8 mouse cellular contexts compared by ENCODE assay signal in the genomic region with DNA sequence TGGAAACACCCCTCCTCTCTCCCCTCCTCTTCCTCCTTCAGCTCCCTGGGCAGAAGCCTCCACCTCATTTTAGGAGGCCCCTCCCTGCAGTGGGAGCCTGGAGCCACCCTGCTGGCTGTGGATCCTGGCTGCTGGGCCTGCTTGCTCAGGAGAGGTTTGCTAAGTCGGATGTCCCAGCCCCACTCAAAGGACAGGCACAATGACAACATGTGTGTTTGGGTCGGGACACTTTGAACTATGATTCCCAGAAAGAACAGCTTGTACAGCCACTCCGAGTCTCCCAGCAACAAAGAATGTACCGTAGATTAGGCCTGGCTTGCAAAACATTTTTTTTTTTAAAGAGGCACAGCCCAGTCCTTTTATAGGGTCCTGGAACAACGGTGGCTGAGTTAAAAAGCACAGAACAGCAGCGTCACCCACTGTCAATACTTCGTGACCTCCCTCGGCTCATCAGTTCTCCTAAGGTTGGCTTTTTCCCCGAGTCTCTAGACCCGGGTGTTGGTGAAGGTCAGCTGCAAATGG.
DNase-seq lines count a peak whose midpoint lies in the region; ATAC-seq and TF ChIP-seq lines count a peak whose summit lies in the region.

No protein-coding gene starts in this region.

- H3K27ac ChIP-seq in gastrocnemius, adult 2 months: peak overlapping the region; percentile 99
- peak overlapping the region; percentile 89 for H3K27ac ChIP-seq in hindbrain, postnatal 0 days
- H3K27ac ChIP-seq in stomach, postnatal 0 days (replicated peaks): peak overlapping the region; percentile 96

- peak; percentile 83 for DNase-seq in MN1 (ENCODE audit: low spot score)
- DNase-seq in brain, adult 2 months (ENCODE audit: low read depth, low spot score): peak; percentile 61
- DNase-seq in gastrocnemius, adult 2 months: peak; percentile 91
- peak; percentile 83 for DNase-seq in hindbrain, postnatal 0 days (ENCODE audit: low spot score)
- DNase-seq in left cerebral cortex, postnatal 14 days (ENCODE audit: low spot score in 2 of 2): peak; percentile 55 to 75
- DNase-seq in stomach, postnatal 0 days (ENCODE audit: low spot score): peak; percentile 84
- no peak for DNase-seq in spleen, postnatal 36 days (ENCODE audit: low spot score in 2 of 2)

- peak overlapping the region; percentile 61 for H3K4me3 ChIP-seq in gastrocnemius, adult 2 months
- no peak overlapping the region for H3K4me3 ChIP-seq in hindbrain, postnatal 0 days (ENCODE audit: low read length)
- no peak overlapping the region for H3K4me3 ChIP-seq in stomach, postnatal 0 days (ENCODE audit: low read depth, low read length)

- 10% methylated on average over 10 of the region's 10 CpGs for WGBS in hindbrain, postnatal 0 days
- WGBS in stomach, postnatal 0 days: 6% methylated on average over 10 of the region's 10 CpGs

- peak; percentile 61 for TF ChIP-seq CTCF in gastrocnemius, adult 2 months (IDR thresholded peaks at IDR 0.05)
- TF ChIP-seq CTCF in hindbrain, postnatal 0 days (IDR thresholded peaks at IDR 0.05; ENCODE audit: low read depth): peak; percentile 52
- peak; percentile 69 for TF ChIP-seq CTCF in stomach, postnatal 0 days (IDR thresholded peaks at IDR 0.05; ENCODE audit: low read depth)

- no peaks in the 10 kb centered on the region for H3K9me3 ChIP-seq in hindbrain, postnatal 0 days (ENCODE audit: low read length)
- no peaks in the 10 kb centered on the region for H3K9me3 ChIP-seq in stomach, postnatal 0 days (ENCODE audit: control insufficient read depth, low read length)

- intact Hi-C loops in gastrocnemius, adult 2 months (cut with DNase I): loop anchor here (1.0 to 5.0 kb wide), 7 partner anchors 71 to 239 kb away; no protein-coding TSS in a partner anchor
- intact Hi-C loops in left cerebral cortex, postnatal 14 days (cut with DNase I): loop anchor here (1.0 to 5.0 kb wide), 4 partner anchors 70 to 239 kb away; no protein-coding TSS in a partner anchor

- H3K27me3 ChIP-seq in hindbrain, postnatal 0 days (ENCODE audit: insufficient read depth, low read length): no peaks in the 10 kb centered on the region
- H3K27me3 ChIP-seq in stomach, postnatal 0 days (ENCODE audit: control insufficient read depth, insufficient read depth, low read length): no peaks in the 10 kb centered on the region

- H3K4me1 ChIP-seq in hindbrain, postnatal 0 days (ENCODE audit: insufficient read depth, low read length): peaks cover 25% of the 10 kb centered on the region
- H3K4me1 ChIP-seq in stomach, postnatal 0 days (replicated peaks; ENCODE audit: control insufficient read depth, insufficient read depth): peaks cover 15% of the 10 kb centered on the region

- peak; percentile 87 for ATAC-seq in hindbrain, postnatal 0 days
- peak; percentile 4; the same call in 1 of the 2 replicates for ATAC-seq in megakaryocyte, adult 5-6 weeks (ENCODE audit: poor library complexity, severe bottlenecking)
- peak; percentile 84 for ATAC-seq in stomach, postnatal 0 days (ENCODE audit: low FRiP score, low TSS enrichment)

- H3K4me2 ChIP-seq in hindbrain, postnatal 0 days (ENCODE audit: low read depth, low read length): 0 out of 2 replicates have a peak overlapping the region, but pooled peaks have one; percentile 4
- peak overlapping the region; percentile 8; the same call in 1 of the 2 replicates for H3K4me2 ChIP-seq in stomach, postnatal 0 days (replicated peaks; ENCODE audit: low read depth)

- H3K36me3 ChIP-seq in hindbrain, postnatal 0 days (ENCODE audit: insufficient read depth, low read length): no peaks in the 10 kb centered on the region
- H3K36me3 ChIP-seq in stomach, postnatal 0 days (ENCODE audit: control insufficient read depth, insufficient read depth, low read length): no peaks in the 10 kb centered on the region

- TF ChIP-seq EP300 in stomach, postnatal 0 days (optimal IDR thresholded peaks at IDR 0.05): peak; percentile 98

- 0 out of 2 replicates have a peak overlapping the region, but pooled peaks have one; percentile 21 for H3K9ac ChIP-seq in hindbrain, postnatal 0 days (replicated peaks; ENCODE audit: low read length)
- H3K9ac ChIP-seq in stomach, postnatal 0 days (ENCODE audit: low read length): peak overlapping the region; percentile 53

Comparison
In these comparisons a context has a peak if more than half of its experiments do, and no peak if none do; other contexts are left out.
1. DNase-seq: peak in MN1 (single experiment), brain, adult 2 months (single experiment), gastrocnemius, adult 2 months (single experiment), hindbrain, postnatal 0 days (single experiment), left cerebral cortex, postnatal 14 days (2 of 2) and stomach, postnatal 0 days (single experiment); none in spleen, postnatal 36 days (0 of 2).
2. ATAC-seq: peak in every context shown above with its lines; median percentile 87 in hindbrain, postnatal 0 days; 84 in stomach, postnatal 0 days; 4 in megakaryocyte, adult 5-6 weeks.
3. Peak in every context shown above with its lines, with median percentiles within 50 percentile points of each other: H3K27ac ChIP-seq and CTCF ChIP-seq.